Mouse (Mus musculus): ENCODE data around the gene Smtnl1. TPM values are rescaled to one million over a fixed set of nuclear protein-coding genes. Genes with fewer than 3 reads are reported as not detected.

Smtnl1 gene
- polyA plus RNA-seq, 1 experiment = not detected

- Histone ChIP-seq H3K27ac (ENCODE audit: insufficient read depth, low read length) (no peak overlapping the region), H3K4me3 (ENCODE audit: insufficient read depth, low read length) (peak overlapping the region; percentile 64), H3K4me1 (ENCODE audit: control insufficient read depth, insufficient read depth, low read length) (no peaks in the 10 kb centered on the region)
- TF ChIP-seq POLR2A (IDR thresholded peaks at IDR 0.05; ENCODE audit: low read depth, low read length) (peak; percentile 83), CTCF (IDR thresholded peaks at IDR 0.05; ENCODE audit: borderline replicate concordance, insufficient read depth, low read length) (no peak)
Measured at GRCm38 (mm10) chr2:84838993-84839980, 16.8 kb upstream of the Smtnl1 start.

GRCm38 (mm10) chr2:84838593-84838949, 16.1 kb upstream of the Smtnl1 start, which contains the start of gene Slc43a1:
Gene Slc43a1, plus strand, starts transcription at chr2:84838850.
- Histone ChIP-seq H3K27ac (ENCODE audit: insufficient read depth, low read length) (no peak within 1 kb of the TSS), H3K4me1 (ENCODE audit: control insufficient read depth, insufficient read depth, low read length) (no peaks in the 10 kb centered on the region), H3K4me3 (ENCODE audit: insufficient read depth, low read length) (peak within 1 kb of the TSS; percentile 64)
- TF ChIP-seq POLR2A (IDR thresholded peaks at IDR 0.05; ENCODE audit: low read depth, low read length) (no peak), CTCF (IDR thresholded peaks at IDR 0.05; ENCODE audit: borderline replicate concordance, insufficient read depth, low read length) (no peak)

GRCm38 (mm10) chr2:84837817-84838592, 15.6 kb upstream of the Smtnl1 start:
- no peak overlapping the region for H3K4me3 ChIP-seq (ENCODE audit: insufficient read depth, low read length)
- no peak for TF ChIP-seq POLR2A (IDR thresholded peaks at IDR 0.05; ENCODE audit: low read depth, low read length)
- no peak for TF ChIP-seq CTCF (IDR thresholded peaks at IDR 0.05; ENCODE audit: borderline replicate concordance, insufficient read depth, low read length)
- H3K27ac ChIP-seq (ENCODE audit: insufficient read depth, low read length) = no peak overlapping the region
- H3K4me1 ChIP-seq (ENCODE audit: control insufficient read depth, insufficient read depth, low read length) = no peaks in the 10 kb centered on the region

GRCm38 (mm10) chr2:84837107-84837506, 14.7 kb upstream of the Smtnl1 start:
- TF ChIP-seq CTCF (IDR thresholded peaks at IDR 0.05; ENCODE audit: borderline replicate concordance, insufficient read depth, low read length) (no peak), POLR2A (IDR thresholded peaks at IDR 0.05; ENCODE audit: low read depth, low read length) (no peak)
- Histone ChIP-seq H3K4me1 (ENCODE audit: control insufficient read depth, insufficient read depth, low read length) (no peaks in the 10 kb centered on the region), H3K4me3 (ENCODE audit: insufficient read depth, low read length) (no peak overlapping the region), H3K27ac (ENCODE audit: insufficient read depth, low read length) (no peak overlapping the region)

- Histone ChIP-seq H3K27ac (ENCODE audit: insufficient read depth, low read length) (no peak overlapping the region), H3K4me3 (ENCODE audit: insufficient read depth, low read length) (no peak overlapping the region), H3K4me1 (ENCODE audit: control insufficient read depth, insufficient read depth, low read length) (no peaks in the 10 kb centered on the region)
- TF ChIP-seq POLR2A (IDR thresholded peaks at IDR 0.05; ENCODE audit: low read depth, low read length) (no peak), CTCF (IDR thresholded peaks at IDR 0.05; ENCODE audit: borderline replicate concordance, insufficient read depth, low read length) (peak; percentile 84)
Measured at GRCm38 (mm10) chr2:84831666-84832391, 9.4 kb upstream of the Smtnl1 start.

GRCm38 (mm10) chr2:84827283-84827920, 5.0 kb upstream of the Smtnl1 start:
- no peak overlapping the region for H3K27ac ChIP-seq (ENCODE audit: insufficient read depth, low read length)

GRCm38 (mm10) chr2:84826488-84827282, 4.2 kb upstream of the Smtnl1 start, which contains the start of gene Timm10:
Gene Timm10, plus strand, starts transcription at chr2:84826997.
- H3K27ac ChIP-seq (ENCODE audit: insufficient read depth, low read length) = no peak within 1 kb of the TSS

More at GRCm38 (mm10) chr2:84827283-84827920, 5.0 kb upstream of the Smtnl1 start:
- Histone ChIP-seq H3K4me1 (ENCODE audit: control insufficient read depth, insufficient read depth, low read length) (no peaks in the 10 kb centered on the region), H3K4me3 (ENCODE audit: insufficient read depth, low read length) (peak overlapping the region; percentile 99)
- TF ChIP-seq CTCF (IDR thresholded peaks at IDR 0.05; ENCODE audit: borderline replicate concordance, insufficient read depth, low read length) (no peak), POLR2A (IDR thresholded peaks at IDR 0.05; ENCODE audit: low read depth, low read length) (no peak)

GRCm38 (mm10) chr2:84823237-84823636, 785 bp upstream of the Smtnl1 start:
- Histone ChIP-seq H3K4me1 (ENCODE audit: control insufficient read depth, insufficient read depth, low read length) (no peaks in the 10 kb centered on the region; the same call in 1 of the 2 replicates), H3K27ac (ENCODE audit: insufficient read depth, low read length) (no peak overlapping the region), H3K4me3 (ENCODE audit: insufficient read depth, low read length) (no peak overlapping the region)
- TF ChIP-seq CTCF (IDR thresholded peaks at IDR 0.05; ENCODE audit: borderline replicate concordance, insufficient read depth, low read length) = no peak
- no peak for TF ChIP-seq POLR2A (IDR thresholded peaks at IDR 0.05; ENCODE audit: low read depth, low read length)

More at GRCm38 (mm10) chr2:84826488-84827282, 4.2 kb upstream of the Smtnl1 start, which contains the start of gene Timm10:
- H3K4me3 ChIP-seq (ENCODE audit: insufficient read depth, low read length) = peak within 1 kb of the TSS; percentile 99
- peak; percentile 6; the same call in 1 of the 2 replicates for TF ChIP-seq POLR2A (IDR thresholded peaks at IDR 0.05; ENCODE audit: low read depth, low read length)
- TF ChIP-seq CTCF (IDR thresholded peaks at IDR 0.05; ENCODE audit: borderline replicate concordance, insufficient read depth, low read length) = no peak
- H3K4me1 ChIP-seq (ENCODE audit: control insufficient read depth, insufficient read depth, low read length) = no peaks in the 10 kb centered on the region
